Mouse (Mus musculus) Patski (cell line): ENCODE results near the gene Wnt1. TPM values are rescaled to one million over a fixed set of nuclear protein-coding genes. Genes with fewer than 3 reads are reported as not detected.

Experiments
- ATAC-seq: fragments of 100-300 bp; one replicate; pipeline ENCODE4 v1.8.0; 2021
- CTCF ChIA-PET: fragments of 350-600 bp; sonication (Branson Sonifier 250); formaldehyde crosslinking; loops from one replicate; lab custom pipeline; 2022; ENCODE audit warnings: inconsistent platforms; lab: Charles Lee
- POLR2A ChIA-PET: fragments of 350-600 bp; sonication (Branson Sonifier 250); formaldehyde crosslinking; loops from one replicate; lab custom pipeline; 2022; ENCODE audit warnings: antibody characterized with exemption, inconsistent platforms; lab: Charles Lee
- DNase-seq: peaks from one replicate; pipeline ENCODE4 v3.0.0-alpha.2; 2011; ENCODE audit warnings: low read depth, low spot score
- H3K27me3 ChIP-seq: fragments of 371-371 bp; one replicate; pipeline ENCODE4 v1.5.1; 2021
- CTCF ChIP-seq: fragments of 100-300 bp; IDR thresholded peaks from one replicate; pipeline ENCODE4 v1.5.1; 2021
- in situ Hi-C: fragments of 300-500 bp; cut with MboI; formaldehyde crosslinking; loops from 3 replicates; pipeline ENCODE4 v1.11.1; 2018; ENCODE audit warnings: low pct_unique_long_range_greater_than_20kb, mixed read lengths
- polyA plus RNA-seq: library from polyadenylated mRNA; unstranded; gene quantifications from one replicate; pipeline ENCODE4 v1.2.3, GENCODE M21; 2021

Gene Wnt1
- polyA plus RNA-seq, 1 experiment from 2014 or later, result not detected

GRCm38 (mm10) chr15:98832161-98833058 lies 42.8 kb downstream of the Wnt1 start:
- DNase-seq, result no peak
- ChIA-PET POLR2A (interaction anchor here (1.2 kb wide), 1 partner anchor 21 kb away, joined by 4 read pairs; no protein-coding TSS in a partner anchor), CTCF (interaction anchor here (2.0 kb wide), 1 partner anchor 11 kb away, joined by 4 read pairs; no protein-coding TSS in a partner anchor)
- TF ChIP-seq CTCF, result no peak
- in situ Hi-C loops, result no loop called here
- no peaks in the 10 kb centered on the region for H3K27me3 ChIP-seq
- no peak for ATAC-seq

GRCm38 (mm10) chr15:98833281-98833680 lies 43.6 kb downstream of the Wnt1 start:
- H3K27me3 ChIP-seq, result no peaks in the 10 kb centered on the region
- in situ Hi-C loops, result no loop called here
- TF ChIP-seq CTCF, result no peak
- ATAC-seq (no peak), DNase-seq (no peak)
- POLR2A ChIA-PET, result no interaction called here
- CTCF ChIA-PET, result interaction anchor here (2.0 kb wide), 1 partner anchor 12 kb away, joined by 4 read pairs; no protein-coding TSS in a partner anchor

GRCm38 (mm10) chr15:98834059-98834458 lies 44.4 kb downstream of the Wnt1 start:
- no peak for ATAC-seq
- H3K27me3 ChIP-seq, result no peaks in the 10 kb centered on the region
- in situ Hi-C loops, result no loop called here
- ChIA-PET POLR2A (no interaction called here), CTCF (no interaction called here)
- DNase-seq, result no peak
- no peak for TF ChIP-seq CTCF

GRCm38 (mm10) chr15:98835291-98835690 lies 45.6 kb downstream of the Wnt1 start:
- POLR2A ChIA-PET, result no interaction called here
- TF ChIP-seq CTCF, result no peak
- in situ Hi-C loops, result no loop called here
- ATAC-seq (no peak), DNase-seq (no peak)
- no peaks in the 10 kb centered on the region for H3K27me3 ChIP-seq
- CTCF ChIA-PET, result no interaction called here

- CTCF ChIA-PET, result no interaction called here
- no peak for ATAC-seq
- TF ChIP-seq CTCF, result no peak
These were observed 47.5 kb downstream of the Wnt1 start for GRCm38 (mm10) chr15:98837006-98837742.

GRCm38 (mm10) chr15:98837743-98838103 lies 48.1 kb downstream of the Wnt1 start:
- in situ Hi-C loops, result no loop called here
- ChIA-PET CTCF (no interaction called here), POLR2A (interaction anchor here (0.5 kb wide), 1 partner anchor 131 kb away, joined by 3 read pairs; no protein-coding TSS in a partner anchor)
- H3K27me3 ChIP-seq, result no peaks in the 10 kb centered on the region
- ATAC-seq (no peak), DNase-seq (no peak)
- no peak for TF ChIP-seq CTCF

More at GRCm38 (mm10) chr15:98837006-98837742, 47.5 kb downstream of the Wnt1 start:
- in situ Hi-C loops, result no loop called here
- no peaks in the 10 kb centered on the region for H3K27me3 ChIP-seq
- DNase-seq, result no peak
- POLR2A ChIA-PET, result interaction anchor here (0.5 kb wide), 1 partner anchor 39 kb away, joined by 3 read pairs; no protein-coding TSS in a partner anchor

- CTCF ChIA-PET, result no interaction called here
- H3K27me3 ChIP-seq, result no peaks in the 10 kb centered on the region
- ATAC-seq (no peak), DNase-seq (no peak)
- no peak for TF ChIP-seq CTCF
- POLR2A ChIA-PET, result no interaction called here
- in situ Hi-C loops, result no loop called here
These were observed 49.5 kb downstream of the Wnt1 start for GRCm38 (mm10) chr15:98839161-98839560.

- ChIA-PET POLR2A (interaction anchor here (0.7 kb wide), 1 partner anchor 8 kb away, joined by 4 read pairs; the partner anchor contains the start of gene Prkag1), CTCF (interaction anchor here (1.3 kb wide), 1 partner anchor 14 kb away, joined by 3 read pairs; no protein-coding TSS in a partner anchor)
- H3K27me3 ChIP-seq, result no peaks in the 10 kb centered on the region
- ATAC-seq, result no peak
- no peak for DNase-seq
- in situ Hi-C loops, result no loop called here
- no peak for TF ChIP-seq CTCF
These were observed 50.3 kb downstream of the Wnt1 start for GRCm38 (mm10) chr15:98839671-98840585.

Other genes starting within 250 kb of the Wnt1 start
- gene Ccnt1, start 218.9 kb upstream of the Wnt1 start, polyA plus RNA-seq, result 30.2 TPM
- gene 4930415O20Rik, start 218.9 kb upstream of the Wnt1 start, polyA plus RNA-seq, result 0.26 TPM
- gene Adcy6, start 179.8 kb upstream of the Wnt1 start, polyA plus RNA-seq, result 114 TPM
- gene Cacnb3, start 159.0 kb upstream of the Wnt1 start, polyA plus RNA-seq, result 69.7 TPM
- 109 TPM for gene Ddx23, start 127.0 kb upstream of the Wnt1 start, polyA plus RNA-seq
- gene Rnd1, start 112.4 kb upstream of the Wnt1 start, polyA plus RNA-seq, result 14.8 TPM
- 7.6 TPM for gene Ccdc65, start 81.7 kb upstream of the Wnt1 start, polyA plus RNA-seq
- 0.41 TPM for gene Fkbp11, start 61.7 kb upstream of the Wnt1 start, polyA plus RNA-seq
- gene Arf3, start 26.6 kb upstream of the Wnt1 start, polyA plus RNA-seq, result 136 TPM
- gene Wnt10b, start 11.7 kb upstream of the Wnt1 start, polyA plus RNA-seq, result not detected
- not detected for gene Ddn, start 19.6 kb downstream of the Wnt1 start, polyA plus RNA-seq
- 89.5 TPM for gene Prkag1, start 41.7 kb downstream of the Wnt1 start, polyA plus RNA-seq
- gene Kmt2d, start 81.3 kb downstream of the Wnt1 start, polyA plus RNA-seq, result 29.6 TPM
- gene Rhebl1, start 104.7 kb downstream of the Wnt1 start, polyA plus RNA-seq, result 17.0 TPM
- not detected for gene Dhh, start 108.7 kb downstream of the Wnt1 start, polyA plus RNA-seq
- gene Lmbr1l, start 128.4 kb downstream of the Wnt1 start, polyA plus RNA-seq, result 26.9 TPM
- gene Tuba1b, start 144.7 kb downstream of the Wnt1 start, polyA plus RNA-seq, result 921 TPM
- not detected for gene Gm49450, start 163.7 kb downstream of the Wnt1 start, polyA plus RNA-seq
- 414 TPM for gene Tuba1a, start 163.8 kb downstream of the Wnt1 start, polyA plus RNA-seq
- gene Tuba1c, start 240.0 kb downstream of the Wnt1 start, polyA plus RNA-seq, result 210 TPM